Mouse (Mus musculus) MEL-GATA-1-ER (cell line): ENCODE measurements around the gene H2-DMb1.
"Not testable (repeated sequence)": the region's sequence is repeated elsewhere in the genome, so short reads cannot be mapped to it uniquely, and the experiment has no call there.

Source experiments
- DNase-seq: peaks from one replicate; pipeline ENCODE4 v3.0.0-alpha.2; 2012; ENCODE audit warnings: low read depth; ENCODE audit errors: extremely low read depth

H2-DMb1 gene

DNA sequence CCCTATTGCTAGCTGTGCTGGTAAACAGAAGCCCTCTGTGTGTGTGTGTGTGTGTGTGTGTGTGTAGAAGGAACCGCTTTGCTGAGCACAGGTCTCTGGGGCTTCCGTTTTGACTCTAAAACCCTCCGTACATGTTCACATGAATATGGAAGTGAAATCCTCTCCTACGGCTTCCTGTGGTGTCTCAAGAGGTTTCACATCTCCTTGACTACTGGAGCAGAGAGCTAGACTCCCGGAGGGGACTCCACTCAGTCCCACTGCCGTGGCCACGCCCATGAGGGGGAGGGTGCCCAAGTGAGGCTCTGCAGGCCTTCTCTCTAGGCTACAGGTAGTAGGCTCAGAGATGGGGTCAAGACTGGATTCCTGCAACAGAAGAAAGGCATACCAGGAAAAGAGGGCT is 9.8 kb upstream of the H2-DMb1 start, which contains the start of gene H2-DMb2:
Gene H2-DMb2 (plus strand): TSS at position 275 of the 400 bp plus-strand sequence.
- peak; percentile 90 for DNase-seq

DNA sequence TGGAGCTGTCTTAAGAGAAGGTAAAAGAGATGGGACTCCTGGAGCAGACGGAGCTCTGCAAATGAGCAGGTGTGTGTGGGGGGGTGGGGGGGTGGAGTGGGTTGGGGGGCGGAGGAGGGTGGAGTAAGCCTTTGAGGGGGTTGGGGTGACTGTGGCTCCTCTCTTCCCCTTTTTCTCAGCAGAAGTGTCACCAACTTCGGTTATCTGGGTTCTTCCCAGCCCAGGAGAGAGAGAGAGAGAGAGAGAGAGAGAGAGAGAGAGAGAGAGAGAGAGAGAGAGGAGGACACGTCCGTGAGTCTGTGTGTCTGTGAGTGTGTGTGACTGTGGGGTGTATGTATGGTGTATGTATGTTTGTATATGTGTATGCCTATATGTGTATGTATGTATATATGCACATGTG is 9.4 kb upstream of the H2-DMb1 start:
- DNase-seq = peak; percentile 79

DNA sequence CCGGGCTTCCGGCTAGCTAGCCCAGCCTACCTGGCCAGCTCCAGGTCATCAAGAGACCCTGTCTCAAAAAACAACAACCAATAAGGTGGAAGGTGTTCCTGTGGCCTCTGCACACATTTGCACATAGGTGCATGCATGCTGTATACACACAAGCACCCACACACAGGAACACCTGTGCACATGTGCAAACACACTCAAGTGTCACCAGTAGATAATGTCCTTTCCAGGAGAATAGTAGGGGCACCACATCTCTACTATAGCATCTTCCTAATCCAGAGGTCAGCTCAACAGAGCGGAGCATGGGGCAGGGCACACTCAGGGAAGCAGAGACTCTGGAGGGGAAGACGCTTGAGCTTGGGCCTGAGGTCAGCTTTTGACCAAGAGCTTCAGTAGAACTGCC is 8.7 kb upstream of the H2-DMb1 start:
- DNase-seq = not testable (repeated sequence)

DNA sequence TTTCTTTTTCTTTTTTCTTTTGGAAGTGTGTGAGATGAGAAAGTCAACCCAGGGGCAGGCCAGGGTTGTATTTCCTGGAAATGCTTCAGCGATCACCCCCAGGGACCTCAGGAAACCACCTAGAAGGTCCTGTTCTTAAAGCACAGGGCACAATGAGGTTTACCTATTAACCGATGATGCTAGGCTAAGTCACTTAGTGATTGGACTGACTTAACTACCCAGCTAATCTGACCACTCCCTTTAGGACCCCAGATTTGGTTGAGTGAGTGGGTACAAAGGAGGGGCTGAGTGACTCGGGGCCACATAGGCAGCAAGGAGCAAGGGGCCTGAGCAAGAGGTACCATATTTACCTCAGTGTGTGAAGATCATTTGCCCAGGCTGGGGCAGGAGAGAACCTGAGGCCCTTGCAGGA is 7.9 kb upstream of the H2-DMb1 start:
- no peak for DNase-seq

- no peak for DNase-seq
Observed at GRCm38 (mm10) chr17:34155534-34155933, 2.7 kb downstream of the H2-DMb1 start.

DNA sequence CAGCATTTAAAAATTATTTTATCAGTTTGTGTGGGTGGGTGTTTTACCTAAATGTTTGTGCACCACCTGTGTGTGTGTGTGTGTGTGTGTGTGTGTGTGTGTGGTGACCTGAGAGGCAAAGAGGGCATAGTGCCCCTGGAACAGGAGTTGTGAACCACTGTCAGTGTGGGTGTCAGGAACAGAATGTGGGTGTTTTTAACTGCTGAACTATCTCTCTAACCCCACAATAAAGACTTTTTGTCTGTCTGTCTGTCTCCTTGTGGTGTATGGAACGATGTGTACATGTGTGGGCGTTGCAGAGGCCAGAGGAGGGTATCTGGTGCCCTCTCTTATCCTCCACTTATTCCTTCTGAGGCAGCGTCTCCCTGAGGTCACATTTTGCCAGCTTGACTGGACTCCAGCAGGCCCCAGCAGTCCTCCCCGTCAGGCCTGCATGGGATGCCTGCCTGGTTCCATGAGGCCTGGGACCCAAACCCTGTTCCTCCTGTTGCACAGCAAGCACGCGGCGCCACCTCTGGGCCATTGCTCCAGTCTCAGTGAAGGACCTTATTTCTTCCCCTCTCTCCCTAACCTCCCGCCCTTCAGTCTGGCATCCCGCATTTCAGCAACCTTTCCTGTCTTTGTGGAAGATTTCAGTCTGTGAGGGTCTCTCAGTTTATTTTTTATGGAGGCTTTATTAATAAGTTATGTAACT is 11.5 kb downstream of the H2-DMb1 start:
- DNase-seq = no peak

GRCm38 (mm10) chr17:34165033-34165730 is 12.3 kb downstream of the H2-DMb1 start:
- DNase-seq = peak; percentile 79

- no peak for DNase-seq
Observed at GRCm38 (mm10) chr17:34169279-34169678, 16.4 kb downstream of the H2-DMb1 start.

DNA sequence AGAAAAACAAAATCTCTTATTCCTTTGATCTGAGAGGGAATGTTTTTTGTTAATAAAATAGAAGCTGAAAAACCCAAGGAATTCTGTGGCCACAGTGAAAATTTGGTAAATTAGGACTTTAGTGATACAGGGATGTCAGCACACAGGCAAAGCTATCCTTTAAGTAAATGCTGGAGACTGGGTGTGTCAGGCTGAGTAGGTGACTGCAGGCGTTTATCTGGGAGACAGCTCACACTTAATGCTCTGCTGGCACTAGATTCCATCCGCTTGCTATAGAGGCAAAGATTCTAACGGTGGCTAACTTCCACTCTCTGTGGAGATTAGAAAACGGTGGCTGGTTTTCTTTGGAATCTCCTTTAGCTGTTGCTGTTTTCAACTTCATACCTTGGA is 17.6 kb downstream of the H2-DMb1 start:
- DNase-seq = no peak

GRCm38 (mm10) chr17:34170877-34171498 is 18.1 kb downstream of the H2-DMb1 start:
- DNase-seq = peak; percentile 87

- no peak for DNase-seq
Observed at GRCm38 (mm10) chr17:34172528-34172927, 19.7 kb downstream of the H2-DMb1 start.

GRCm38 (mm10) chr17:34174075-34174474 is 21.2 kb downstream of the H2-DMb1 start:
- no peak for DNase-seq

- no peak for DNase-seq
Observed at GRCm38 (mm10) chr17:34177179-34177578, 24.3 kb downstream of the H2-DMb1 start.

- no peak for DNase-seq
Observed at GRCm38 (mm10) chr17:34179019-34179418, 26.1 kb downstream of the H2-DMb1 start.

- no peak for DNase-seq
Observed at GRCm38 (mm10) chr17:34179913-34180859, 27.3 kb downstream of the H2-DMb1 start.

DNA sequence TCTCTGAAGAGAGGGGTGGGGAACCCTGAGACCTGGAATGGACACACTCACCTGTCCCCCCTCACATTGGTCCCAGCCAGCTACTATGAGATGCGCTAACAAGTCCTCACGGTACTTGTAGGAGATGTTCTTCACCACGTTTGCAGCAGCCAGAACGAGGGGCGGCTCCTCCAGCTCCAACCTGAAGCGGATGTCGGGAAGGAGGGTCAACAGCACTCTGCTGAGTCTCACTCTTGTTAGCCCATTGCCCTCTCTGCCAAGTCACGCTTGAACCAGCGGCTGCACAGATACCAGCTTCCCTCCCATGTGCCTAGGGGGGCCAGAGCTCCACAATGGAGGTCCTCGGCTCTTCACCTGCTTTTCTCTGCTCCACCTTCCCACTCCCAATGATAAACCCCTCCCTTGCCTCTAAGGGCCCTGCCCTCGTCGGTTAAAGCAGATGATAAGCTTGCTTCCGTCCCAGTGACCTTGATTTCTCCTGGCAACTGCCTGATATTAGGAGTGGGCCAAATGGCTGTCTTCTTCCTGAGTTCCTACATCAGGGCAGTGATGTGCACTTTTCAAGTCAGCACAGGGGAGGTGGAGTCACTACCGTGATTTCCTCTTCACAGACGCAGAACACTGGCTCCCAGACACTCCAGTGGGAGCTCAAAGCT is 30.8 kb downstream of the H2-DMb1 start:
- no peak for DNase-seq

DNA sequence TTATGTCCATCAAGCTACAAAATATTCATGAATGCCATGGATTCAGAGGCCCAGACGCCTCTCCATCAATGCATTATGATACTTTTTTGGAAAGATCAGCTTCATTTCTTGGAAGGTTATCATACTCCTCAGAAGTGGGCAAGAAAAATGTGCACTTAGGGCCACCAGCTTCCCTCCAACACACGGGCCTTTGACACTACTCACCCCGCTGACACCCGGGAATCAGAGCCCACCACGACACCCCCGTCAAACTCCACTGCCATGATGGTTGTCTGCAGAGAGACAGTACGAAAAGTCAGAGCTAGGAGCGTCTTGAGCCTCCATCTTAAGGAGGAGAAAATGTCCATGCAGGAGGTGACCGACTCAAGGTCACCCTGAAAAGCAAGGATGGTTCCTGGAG is 32.7 kb downstream of the H2-DMb1 start:
- no peak for DNase-seq

DNA sequence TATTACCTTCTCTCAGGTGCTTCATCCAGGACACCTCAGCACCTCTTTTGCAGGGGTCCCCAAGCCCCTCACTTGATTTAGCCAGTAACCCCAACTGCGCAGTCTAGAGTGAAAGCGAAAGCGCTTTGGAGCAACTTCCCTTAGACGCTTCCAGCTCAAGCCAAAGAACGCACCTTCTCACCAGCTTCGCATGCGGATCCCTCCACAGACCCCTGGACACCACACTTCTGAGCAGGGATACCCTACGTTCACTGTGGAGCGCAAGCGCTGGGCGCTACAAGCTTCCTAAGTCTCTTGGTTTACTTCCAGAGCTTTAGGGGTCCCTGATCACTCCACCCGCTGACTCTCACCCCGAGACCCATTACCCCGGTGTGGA is 34.0 kb downstream of the H2-DMb1 start:
- no peak for DNase-seq

DNA sequence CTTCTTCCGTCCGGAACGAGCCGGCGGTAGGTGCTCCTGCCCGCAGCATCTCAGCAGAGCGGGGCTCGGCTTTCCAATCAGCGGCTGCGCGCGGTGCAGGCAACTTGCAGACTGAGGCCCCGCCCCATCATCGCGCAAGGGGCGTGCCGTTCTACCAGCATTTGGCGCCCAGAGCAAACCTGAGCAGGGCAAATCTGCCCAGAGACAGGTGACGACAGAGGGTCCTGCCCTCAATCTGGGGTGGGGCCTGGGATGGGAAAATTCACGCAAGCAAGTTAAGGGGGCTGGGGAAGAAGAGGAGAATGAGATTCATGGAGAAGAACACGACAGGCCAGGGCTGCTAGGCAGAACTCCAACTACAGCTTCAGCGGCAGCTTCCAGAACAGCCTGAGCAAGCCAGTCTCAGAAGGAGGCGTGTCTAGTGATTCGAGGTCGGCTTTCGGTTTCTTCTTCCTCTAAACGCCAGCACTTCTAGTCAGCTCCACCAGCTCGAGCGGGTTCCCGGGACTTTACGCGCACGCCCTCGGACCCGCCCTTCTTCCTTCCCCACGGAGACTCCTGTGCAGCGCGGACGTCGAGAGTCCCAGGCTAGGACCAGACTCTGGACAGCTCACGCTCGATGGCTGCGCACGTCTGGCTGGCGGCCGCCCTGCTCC is 34.5 kb downstream of the H2-DMb1 start, which contains the start of the genes Tap1 and Psmb9:
Gene Tap1 (plus strand): TSS at position 293 of the 656 bp plus-strand sequence.
Gene Psmb9 (minus strand): TSS at position 504 of the 656 bp plus-strand sequence.
- DNase-seq = peak; percentile 80

- no peak for DNase-seq
Observed at GRCm38 (mm10) chr17:34188010-34188409, 35.1 kb downstream of the H2-DMb1 start.
